Mouse (Mus musculus) stomach, embryonic 16.5 days (tissue): ENCODE results near the gene Armc5. TPM values are rescaled to one million over a fixed set of nuclear protein-coding genes. Genes with fewer than 3 reads are reported as not detected.

Experiments used
- ATAC-seq: fragments of 200-750 bp; cut with Nextera tagmentation; 2 replicates; pipeline ENCODE4 v1.8.0; 2017; ENCODE audit warnings: moderate number of reproducible peaks, moderate TSS enrichment; ENCODE audit not compliant: insufficient read depth, low FRiP score
- H3K27ac ChIP-seq: fragments of 300-500 bp; sonication (generic); 2 replicates; pipeline ENCODE4 v1.5.1; 2014; ENCODE audit warnings: low read length
- H3K27me3 ChIP-seq: fragments of 300-500 bp; sonication (generic); 2 replicates; pipeline ENCODE4 v1.6.1; 2014; ENCODE audit warnings: low read length, control low read depth, mixed read lengths; ENCODE audit not compliant: control insufficient read depth, insufficient read depth
- H3K36me3 ChIP-seq: fragments of 300-500 bp; sonication (generic); 2 replicates; pipeline ENCODE4 v1.6.1; 2014; ENCODE audit warnings: low read length; ENCODE audit not compliant: control insufficient read depth, insufficient read depth
- H3K4me1 ChIP-seq: fragments of 300-500 bp; sonication (generic); 2 replicates; pipeline ENCODE4 v1.6.1; 2014; ENCODE audit warnings: low read length, control low read depth, mixed read lengths; ENCODE audit not compliant: control insufficient read depth, insufficient read depth
- H3K4me2 ChIP-seq: fragments of 300-500 bp; sonication (generic); 2 replicates; pipeline ENCODE4 v1.6.1; 2014; ENCODE audit warnings: low read depth, low read length, mixed read lengths
- H3K4me3 ChIP-seq: fragments of 300-500 bp; sonication (generic); replicated peaks from 2 replicates; pipeline ENCODE4 v1.5.1; 2014; ENCODE audit warnings: mild to moderate bottlenecking, low read length
- H3K9ac ChIP-seq: fragments of 300-500 bp; sonication (generic); 2 replicates; pipeline ENCODE4 v1.6.1; 2014; ENCODE audit warnings: low read length
- H3K9me3 ChIP-seq: fragments of 300-500 bp; sonication (generic); replicated peaks from 2 replicates; pipeline ENCODE4 v1.6.1; 2016; ENCODE audit warnings: low read length, control low read depth; ENCODE audit not compliant: control insufficient read depth
- WGBS: fragments of 180-500 bp; shearing (Covaris S2); extraction: QIAGEN DNeasy Blood & Tissue Kit; methylation state at CpG from one replicate; pipeline ENCODE4 v1.1.7; 2014; 5-methylcytosine and 5-hydroxymethylcytosine counted together
- polyA plus RNA-seq: library from polyadenylated mRNA; unstranded; fragments of >200 nt; fragmentation: Nextera tagmentation; extraction: Ambion mirVana; gene quantifications from 2 replicates; pipeline ENCODE4 v1.2.1, GENCODE M21; 2015

Gene Armc5
- polyA plus RNA-seq, 1 experiment from 2014 or later: 14.0 TPM

DNA sequence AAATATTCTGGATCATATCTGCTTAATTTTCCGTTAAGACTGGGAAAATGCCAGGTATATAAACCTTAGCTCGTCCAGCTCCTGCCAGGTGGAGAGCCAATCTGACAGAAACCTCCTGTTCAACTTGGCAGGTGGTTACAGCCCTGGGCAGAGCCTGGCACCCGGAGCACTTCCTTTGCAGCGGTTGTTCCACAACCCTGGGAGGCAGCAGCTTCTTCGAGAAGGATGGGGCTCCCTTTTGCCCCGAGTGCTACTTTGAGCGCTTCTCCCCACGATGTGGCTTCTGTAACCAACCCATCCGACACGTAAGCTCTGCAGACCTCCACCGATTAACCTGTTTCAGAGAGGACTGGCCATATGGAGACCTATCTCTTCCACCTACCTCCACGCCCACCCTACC lies 14.8 kb downstream of the Armc5 start:
- Histone ChIP-seq H3K27me3 (no peaks in the 10 kb centered on the region), H3K4me1 (peaks cover 12% of the 10 kb centered on the region), H3K9ac (peak overlapping the region; percentile 57), H3K9me3 (no peaks in the 10 kb centered on the region), H3K27ac (no peak overlapping the region), H3K4me2 (peak overlapping the region; percentile 27), H3K4me3 (0 out of 2 replicates have a peak overlapping the region, but pooled peaks have one; percentile 0), H3K36me3 (peaks cover 12% of the 10 kb centered on the region; the same call in 1 of the 2 replicates)
- WGBS: 46% methylated on average over 12 of the region's 12 CpGs
- ATAC-seq: no peak

DNA sequence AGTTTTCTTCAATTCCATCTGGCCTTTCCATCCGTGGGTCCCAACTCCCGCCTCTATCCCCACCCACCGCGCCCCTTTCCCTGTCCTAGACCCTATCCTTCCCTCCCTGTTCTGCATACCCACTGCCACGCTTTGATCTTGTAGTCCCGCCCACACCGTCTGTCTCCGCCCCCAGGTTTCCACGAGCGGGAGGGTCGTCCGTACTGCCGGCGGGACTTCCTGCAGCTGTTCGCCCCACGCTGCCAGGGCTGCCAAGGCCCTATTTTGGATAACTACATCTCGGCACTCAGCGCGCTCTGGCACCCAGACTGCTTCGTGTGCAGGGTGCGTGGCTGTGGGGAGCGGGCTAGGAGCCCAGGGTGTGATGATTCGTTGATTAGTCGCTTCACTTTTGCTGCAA lies 15.5 kb downstream of the Armc5 start:
- no peaks in the 10 kb centered on the region for H3K27me3 ChIP-seq
- H3K4me2 ChIP-seq: peak overlapping the region; percentile 27
- H3K4me3 ChIP-seq: 0 out of 2 replicates have a peak overlapping the region, but pooled peaks have one; percentile 0
- 15% methylated on average over 24 of the region's 24 CpGs for WGBS
- no peaks in the 10 kb centered on the region for H3K9me3 ChIP-seq
- H3K9ac ChIP-seq: peak overlapping the region; percentile 57
- H3K4me1 ChIP-seq: peaks cover 18% of the 10 kb centered on the region
- H3K36me3 ChIP-seq: peaks cover 12% of the 10 kb centered on the region; the same call in 1 of the 2 replicates
- no peak overlapping the region for H3K27ac ChIP-seq
- ATAC-seq: 0 out of 2 replicates have a peak, but pooled peaks have one; percentile 26

DNA sequence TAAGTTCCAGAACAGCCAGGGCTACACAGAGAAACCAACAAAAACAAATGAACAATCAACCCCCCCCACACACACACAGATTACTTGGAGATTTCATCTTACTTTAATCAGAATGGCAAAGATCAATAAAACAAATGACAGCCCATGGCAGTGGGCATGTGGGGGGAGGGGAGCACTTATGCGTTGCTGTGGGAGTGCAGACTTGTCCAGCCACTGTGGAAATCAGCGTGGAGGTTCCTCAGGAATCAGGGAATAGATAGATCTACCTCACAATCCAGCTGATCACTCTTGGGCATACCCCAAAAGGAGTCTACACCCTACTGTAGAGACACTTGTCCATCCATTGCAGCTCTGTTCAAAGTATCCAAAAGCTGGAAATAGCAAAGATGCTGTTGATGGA lies 17.8 kb downstream of the Armc5 start:
- H3K4me1 ChIP-seq: peaks cover 15% of the 10 kb centered on the region
- H3K9ac ChIP-seq: no peak overlapping the region

DNA sequence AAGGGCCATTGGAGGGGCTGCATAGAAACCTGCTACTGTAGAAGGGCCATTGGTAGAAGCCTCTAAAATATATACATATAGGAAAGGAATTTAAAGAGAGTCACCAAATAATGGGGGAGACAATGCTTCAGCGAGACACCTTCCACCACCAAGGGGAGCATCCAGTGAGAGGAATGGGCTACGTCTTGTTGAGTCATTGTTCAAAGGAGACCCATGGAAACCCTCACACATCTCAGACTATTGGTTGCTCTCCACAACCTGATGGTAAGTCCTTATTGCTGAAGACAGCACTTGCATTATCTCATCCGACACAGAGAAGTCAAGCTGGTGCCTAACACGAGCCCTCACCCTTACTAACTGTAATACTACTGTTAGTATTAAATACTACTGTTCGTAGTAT lies 18.6 kb downstream of the Armc5 start:
- no peak overlapping the region for H3K27ac ChIP-seq
- peaks cover 5% of the 10 kb centered on the region; the same call in 1 of the 2 replicates for H3K36me3 ChIP-seq
- no peaks in the 10 kb centered on the region for H3K9me3 ChIP-seq
- H3K4me2 ChIP-seq: no peak overlapping the region
- H3K4me1 ChIP-seq: peaks cover 11% of the 10 kb centered on the region
- H3K4me3 ChIP-seq: no peak overlapping the region
- ATAC-seq: no peak
- H3K27me3 ChIP-seq: no peaks in the 10 kb centered on the region
- H3K9ac ChIP-seq: no peak overlapping the region
- WGBS: 84% methylated on average over 5 of the region's 5 CpGs

More for the DNA sequence above, 17.8 kb downstream of the Armc5 start:
- peaks cover 9% of the 10 kb centered on the region; the same call in 1 of the 2 replicates for H3K36me3 ChIP-seq
- 49% methylated on average over 2 of the region's 2 CpGs for WGBS
- H3K4me3 ChIP-seq: no peak overlapping the region
- ATAC-seq: no peak
- H3K4me2 ChIP-seq: no peak overlapping the region
- H3K9me3 ChIP-seq: no peaks in the 10 kb centered on the region
- no peaks in the 10 kb centered on the region for H3K27me3 ChIP-seq
- H3K27ac ChIP-seq: no peak overlapping the region

DNA sequence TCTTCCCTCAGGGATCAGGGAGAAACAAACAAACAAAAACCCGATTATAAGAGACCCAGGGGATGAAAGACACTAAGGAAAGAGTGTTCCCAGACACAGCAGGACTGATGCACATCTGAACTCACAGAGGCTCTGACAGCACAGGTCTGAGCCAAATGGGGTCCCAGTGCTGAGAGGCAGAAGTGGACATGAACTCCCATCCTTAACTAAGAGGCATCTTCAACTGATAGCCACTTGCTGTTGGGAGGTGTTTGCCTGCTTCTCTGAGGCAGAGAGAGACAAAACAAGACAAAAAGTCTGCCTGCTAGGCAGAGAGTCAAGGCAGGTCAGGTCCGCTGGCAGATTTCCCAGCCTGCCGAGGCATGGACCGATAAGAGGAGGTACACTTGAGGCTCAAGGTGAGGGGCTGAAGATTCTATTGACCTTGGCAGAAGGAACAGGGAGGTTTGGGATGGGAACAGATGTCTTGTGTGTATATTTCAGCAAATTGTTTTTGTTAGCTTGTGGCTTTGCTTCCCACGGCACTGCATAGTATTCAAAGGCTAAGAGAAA lies 19.7 kb downstream of the Armc5 start:
- 0 out of 2 replicates have a peak overlapping the region, but pooled peaks have one; percentile 17 for H3K4me2 ChIP-seq
- H3K9me3 ChIP-seq: no peaks in the 10 kb centered on the region
- peak; percentile 31; the same call in 1 of the 2 replicates for ATAC-seq
- H3K4me3 ChIP-seq: no peak overlapping the region
- peak overlapping the region; percentile 2; the same call in 1 of the 2 replicates for H3K27ac ChIP-seq
- peaks cover 5% of the 10 kb centered on the region; the same call in 1 of the 2 replicates for H3K36me3 ChIP-seq
- 31% methylated on average over 5 of the region's 5 CpGs for WGBS
- H3K9ac ChIP-seq: 0 out of 2 replicates have a peak overlapping the region, but pooled peaks have one; percentile 5
- H3K4me1 ChIP-seq: peaks cover 11% of the 10 kb centered on the region
- no peaks in the 10 kb centered on the region for H3K27me3 ChIP-seq

DNA sequence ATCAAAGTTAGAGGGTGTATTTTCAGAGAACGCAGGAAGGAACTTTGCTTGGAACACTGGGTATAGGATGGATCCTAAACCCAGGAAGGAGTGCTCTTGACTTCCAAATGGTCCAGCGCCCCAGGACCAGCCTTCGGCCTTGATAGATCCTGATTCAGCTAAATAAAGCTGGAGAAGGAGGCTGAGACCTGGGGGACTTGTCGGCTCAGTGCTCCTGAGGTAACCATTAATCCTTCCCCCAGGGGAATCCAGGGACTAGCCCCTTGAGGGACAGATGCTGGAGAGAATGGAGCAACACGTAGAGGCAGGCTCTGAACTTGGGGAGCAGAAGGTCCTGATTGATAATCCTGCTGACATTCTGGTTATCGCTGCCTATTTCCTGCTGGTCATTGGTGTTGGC lies 28.3 kb downstream of the Armc5 start, which contains the start of gene Slc5a2:
Gene Slc5a2, plus strand, starts transcription at position 247 of the 400 bp plus-strand sequence.
- Histone ChIP-seq H3K27ac (no peak within 1 kb of the TSS), H3K36me3 (no peaks in the 10 kb centered on the region), H3K9ac (no peak within 1 kb of the TSS), H3K9me3 (no peaks in the 10 kb centered on the region), H3K4me1 (0 out of 2 replicates have a peak, but pooled peaks cover 3% of the 10 kb centered on the region), H3K4me2 (no peak within 1 kb of the TSS), H3K4me3 (no peak within 1 kb of the TSS), H3K27me3 (no peaks in the 10 kb centered on the region)
- WGBS: 77% methylated on average over 6 of the region's 6 CpGs
- ATAC-seq: no peak

DNA sequence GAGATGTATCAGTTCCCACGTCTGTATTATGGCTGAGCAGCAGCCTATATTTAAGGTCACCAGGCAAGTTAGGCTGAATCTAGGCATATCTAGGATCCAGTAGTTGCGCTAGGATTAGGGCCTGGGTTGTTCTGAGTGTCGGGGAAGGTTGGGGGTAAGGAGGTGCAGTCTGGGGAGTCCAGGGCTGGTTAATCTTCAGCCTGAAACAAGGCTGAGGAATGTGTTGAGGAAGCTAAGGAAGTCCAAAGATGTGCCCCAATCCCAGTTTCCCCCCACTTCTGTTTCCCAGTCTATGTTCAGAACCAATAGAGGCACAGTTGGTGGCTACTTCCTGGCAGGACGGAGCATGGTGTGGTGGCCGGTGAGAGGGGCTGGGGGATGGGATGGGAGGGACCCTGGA lies 28.9 kb downstream of the Armc5 start:
- WGBS: 70% methylated on average over 5 of the region's 5 CpGs

DNA sequence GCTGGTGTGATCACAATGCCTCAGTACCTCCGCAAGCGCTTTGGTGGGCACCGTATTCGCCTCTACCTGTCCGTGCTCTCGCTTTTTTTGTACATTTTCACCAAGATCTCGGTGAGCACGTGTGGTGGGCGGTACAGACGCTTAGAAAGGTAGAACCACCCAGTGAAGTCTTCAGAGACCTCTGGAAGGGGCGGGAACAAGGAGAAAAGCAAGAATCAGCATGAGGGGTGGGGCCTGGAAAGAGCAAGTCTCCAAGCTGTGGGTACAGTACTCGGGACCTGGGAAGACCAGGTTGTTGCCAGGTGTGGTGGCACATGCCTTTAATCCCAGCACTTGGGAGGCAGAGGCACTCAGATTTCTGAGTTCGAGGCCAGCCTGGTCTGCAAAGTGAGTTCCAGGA lies 30.2 kb downstream of the Armc5 start:
- ATAC-seq: no peak
- Histone ChIP-seq H3K9ac (no peak overlapping the region), H3K4me1 (0 out of 2 replicates have a peak, but pooled peaks cover 3% of the 10 kb centered on the region), H3K9me3 (no peaks in the 10 kb centered on the region), H3K27me3 (no peaks in the 10 kb centered on the region), H3K36me3 (0 out of 2 replicates have a peak, but pooled peaks cover 5% of the 10 kb centered on the region), H3K27ac (no peak overlapping the region), H3K4me2 (no peak overlapping the region), H3K4me3 (no peak overlapping the region)
- 55% methylated on average over 13 of the region's 13 CpGs for WGBS

More for the DNA sequence above, 28.9 kb downstream of the Armc5 start:
- Histone ChIP-seq H3K36me3 (no peaks in the 10 kb centered on the region), H3K4me2 (no peak overlapping the region), H3K4me1 (0 out of 2 replicates have a peak, but pooled peaks cover 3% of the 10 kb centered on the region), H3K27me3 (no peaks in the 10 kb centered on the region), H3K27ac (no peak overlapping the region), H3K9ac (no peak overlapping the region), H3K4me3 (no peak overlapping the region), H3K9me3 (no peaks in the 10 kb centered on the region)
- no peak for ATAC-seq

DNA sequence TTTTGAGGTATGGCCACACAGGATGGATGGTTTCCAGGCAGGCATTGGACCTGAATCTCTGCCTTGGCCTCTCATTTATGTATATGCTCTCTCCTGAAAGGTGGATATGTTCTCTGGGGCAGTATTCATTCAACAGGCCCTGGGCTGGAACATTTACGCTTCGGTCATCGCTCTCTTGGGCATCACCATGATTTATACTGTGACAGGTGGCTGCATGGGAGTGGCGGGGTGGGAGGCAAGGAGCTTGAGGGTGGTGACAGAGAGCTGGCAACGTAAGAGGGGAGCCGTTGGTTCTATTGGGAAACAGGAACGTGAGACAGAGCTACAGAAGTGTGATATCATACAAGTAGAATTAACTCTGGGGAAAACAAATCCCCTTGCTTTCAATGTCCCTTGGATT lies 30.7 kb downstream of the Armc5 start:
- Histone ChIP-seq H3K36me3 (0 out of 2 replicates have a peak, but pooled peaks cover 5% of the 10 kb centered on the region), H3K4me1 (0 out of 2 replicates have a peak, but pooled peaks cover 3% of the 10 kb centered on the region), H3K27ac (no peak overlapping the region), H3K27me3 (no peaks in the 10 kb centered on the region), H3K9me3 (no peaks in the 10 kb centered on the region), H3K4me3 (no peak overlapping the region), H3K9ac (no peak overlapping the region), H3K4me2 (no peak overlapping the region)
- no peak for ATAC-seq
- WGBS: 79% methylated on average over 7 of the region's 7 CpGs
